Mouse (Mus musculus): ENCODE measurements at regions not wholly inside any gene's neighbourhood (a gene's known extent, or its start where the extent isn't known, plus 50 kb on each side); places are given as distances from the start of the nearest gene placed in this dataset.

GRCm38 (mm10) chr10:23492971-23493370 is 142.4 kb upstream of the Eya4 start:
- Histone ChIP-seq H3K4me1 (ENCODE audit: control insufficient read depth, insufficient read depth, low read length) (no peaks in the 10 kb centered on the region), H3K27ac (no peak overlapping the region), H3K27me3 (ENCODE audit: control insufficient read depth, insufficient read depth, low read length) (no peaks in the 10 kb centered on the region), H3K79me2 (replicated peaks; ENCODE audit: control insufficient read depth, insufficient read depth, low read length) (no peaks in the 10 kb centered on the region), H3K9ac (ENCODE audit: low read depth, low read length) (no peak overlapping the region), H3K4me3 (no peak overlapping the region), H3K36me3 (ENCODE audit: control insufficient read depth, insufficient read depth, low read length) (no peaks in the 10 kb centered on the region)
- WGBS = 34% methylated on average over 5 of the region's 5 CpGs
- intact Hi-C loops (cut with DNase I) = no loop called here
- DNase-seq = no peak
- TF ChIP-seq EP300 (IDR thresholded peaks at IDR 0.05; ENCODE audit: insufficient read depth, low read depth, low read length) = no peak
- TF ChIP-seq POLR2A (IDR thresholded peaks at IDR 0.05; ENCODE audit: insufficient read depth, low read depth, low read length) = no peak
- no peak for TF ChIP-seq CTCF (IDR thresholded peaks at IDR 0.05)

- no peak for TF ChIP-seq EP300 (IDR thresholded peaks at IDR 0.05; ENCODE audit: insufficient read depth, low read depth, low read length)
- TF ChIP-seq CTCF (IDR thresholded peaks at IDR 0.05) = no peak
- TF ChIP-seq POLR2A (IDR thresholded peaks at IDR 0.05; ENCODE audit: insufficient read depth, low read depth, low read length) = no peak
- intact Hi-C loops (cut with DNase I) = no loop called here
- DNase-seq = no peak
- Histone ChIP-seq H3K79me2 (replicated peaks; ENCODE audit: control insufficient read depth, insufficient read depth, low read length) (no peaks in the 10 kb centered on the region), H3K36me3 (ENCODE audit: control insufficient read depth, insufficient read depth, low read length) (no peaks in the 10 kb centered on the region), H3K9ac (ENCODE audit: low read depth, low read length) (no peak overlapping the region), H3K27me3 (ENCODE audit: control insufficient read depth, insufficient read depth, low read length) (no peaks in the 10 kb centered on the region), H3K4me1 (ENCODE audit: control insufficient read depth, insufficient read depth, low read length) (no peaks in the 10 kb centered on the region), H3K4me3 (no peak overlapping the region), H3K27ac (no peak overlapping the region)
- 61% methylated on average over 3 of the region's 3 CpGs for WGBS
Observed at GRCm38 (mm10) chr10:23488996-23489395, 138.4 kb upstream of the Eya4 start.

- Histone ChIP-seq H3K9ac (ENCODE audit: low read depth, low read length) (no peak overlapping the region), H3K4me1 (ENCODE audit: control insufficient read depth, insufficient read depth, low read length) (no peaks in the 10 kb centered on the region), H3K36me3 (ENCODE audit: control insufficient read depth, insufficient read depth, low read length) (no peaks in the 10 kb centered on the region), H3K27ac (no peak overlapping the region), H3K27me3 (ENCODE audit: control insufficient read depth, insufficient read depth, low read length) (no peaks in the 10 kb centered on the region), H3K4me3 (no peak overlapping the region), H3K79me2 (replicated peaks; ENCODE audit: control insufficient read depth, insufficient read depth, low read length) (no peaks in the 10 kb centered on the region)
- intact Hi-C loops (cut with DNase I) = no loop called here
- no peak for DNase-seq
- no peak for TF ChIP-seq CTCF (IDR thresholded peaks at IDR 0.05)
- TF ChIP-seq POLR2A (IDR thresholded peaks at IDR 0.05; ENCODE audit: insufficient read depth, low read depth, low read length) = no peak
- no peak for TF ChIP-seq EP300 (IDR thresholded peaks at IDR 0.05; ENCODE audit: insufficient read depth, low read depth, low read length)
Observed at GRCm38 (mm10) chr10:23480474-23480873, 129.9 kb upstream of the Eya4 start.

- H3K4me1 ChIP-seq (ENCODE audit: control insufficient read depth, insufficient read depth, low read length) = no peaks in the 10 kb centered on the region
- no peaks in the 10 kb centered on the region for H3K36me3 ChIP-seq (ENCODE audit: control insufficient read depth, insufficient read depth, low read length)
- no peak overlapping the region for H3K4me3 ChIP-seq
- H3K9ac ChIP-seq (ENCODE audit: low read depth, low read length) = no peak overlapping the region
- H3K79me2 ChIP-seq (replicated peaks; ENCODE audit: control insufficient read depth, insufficient read depth, low read length) = no peaks in the 10 kb centered on the region
- no peak overlapping the region for H3K27ac ChIP-seq
- WGBS = 87% methylated on average over 2 of the region's 2 CpGs
- H3K27me3 ChIP-seq (ENCODE audit: control insufficient read depth, insufficient read depth, low read length) = no peaks in the 10 kb centered on the region
- intact Hi-C loops (cut with DNase I) = no loop called here
- DNase-seq = no peak
- TF ChIP-seq CTCF (IDR thresholded peaks at IDR 0.05) (no peak), EP300 (IDR thresholded peaks at IDR 0.05; ENCODE audit: insufficient read depth, low read depth, low read length) (no peak), POLR2A (IDR thresholded peaks at IDR 0.05; ENCODE audit: insufficient read depth, low read depth, low read length) (no peak)
Observed at GRCm38 (mm10) chr10:23478902-23479301, 128.3 kb upstream of the Eya4 start.

GRCm38 (mm10) chr10:23477104-23477503 is 126.5 kb upstream of the Eya4 start:
- TF ChIP-seq POLR2A (IDR thresholded peaks at IDR 0.05; ENCODE audit: insufficient read depth, low read depth, low read length) (no peak), EP300 (IDR thresholded peaks at IDR 0.05; ENCODE audit: insufficient read depth, low read depth, low read length) (no peak), CTCF (IDR thresholded peaks at IDR 0.05) (no peak)
- H3K27ac ChIP-seq = no peak overlapping the region
- H3K79me2 ChIP-seq (replicated peaks; ENCODE audit: control insufficient read depth, insufficient read depth, low read length) = no peaks in the 10 kb centered on the region
- WGBS = 69% methylated on average over 4 of the region's 4 CpGs
- no peaks in the 10 kb centered on the region for H3K36me3 ChIP-seq (ENCODE audit: control insufficient read depth, insufficient read depth, low read length)
- H3K4me3 ChIP-seq = no peak overlapping the region
- intact Hi-C loops (cut with DNase I) = no loop called here
- no peaks in the 10 kb centered on the region for H3K4me1 ChIP-seq (ENCODE audit: control insufficient read depth, insufficient read depth, low read length)
- no peaks in the 10 kb centered on the region for H3K27me3 ChIP-seq (ENCODE audit: control insufficient read depth, insufficient read depth, low read length)
- H3K9ac ChIP-seq (ENCODE audit: low read depth, low read length) = no peak overlapping the region
- DNase-seq = no peak

GRCm38 (mm10) chr10:23450997-23451396 is 100.4 kb upstream of the Eya4 start:
- no peaks in the 10 kb centered on the region for H3K36me3 ChIP-seq (ENCODE audit: control insufficient read depth, insufficient read depth, low read length)
- no peak overlapping the region for H3K27ac ChIP-seq
- TF ChIP-seq CTCF (IDR thresholded peaks at IDR 0.05) (no peak), POLR2A (IDR thresholded peaks at IDR 0.05; ENCODE audit: insufficient read depth, low read depth, low read length) (no peak), EP300 (IDR thresholded peaks at IDR 0.05; ENCODE audit: insufficient read depth, low read depth, low read length) (no peak)
- no peaks in the 10 kb centered on the region for H3K27me3 ChIP-seq (ENCODE audit: control insufficient read depth, insufficient read depth, low read length)
- no peak overlapping the region for H3K9ac ChIP-seq (ENCODE audit: low read depth, low read length)
- intact Hi-C loops (cut with DNase I) = no loop called here
- no peaks in the 10 kb centered on the region for H3K4me1 ChIP-seq (ENCODE audit: control insufficient read depth, insufficient read depth, low read length)
- no peak overlapping the region for H3K4me3 ChIP-seq
- H3K79me2 ChIP-seq (replicated peaks; ENCODE audit: control insufficient read depth, insufficient read depth, low read length) = no peaks in the 10 kb centered on the region
- DNase-seq = no peak
- WGBS = 75% methylated on average over 3 of the region's 3 CpGs
